Mouse (Mus musculus) midbrain, postnatal 0 days (tissue): Measurements from ENCODE around the gene Ttc38. TPM values are rescaled to one million over a fixed set of nuclear protein-coding genes. Genes with fewer than 3 reads are reported as not detected.
"Not testable (repeated sequence)": the region's sequence is repeated elsewhere in the genome, so short reads cannot be mapped to it uniquely, and the experiment has no call there.

Experiments used
- ATAC-seq: fragments of 200-750 bp; cut with Nextera tagmentation; 2 replicates; pipeline ENCODE4 v1.8.0; 2017; ENCODE audit warnings: moderate number of reproducible peaks, mild to moderate bottlenecking, moderate TSS enrichment, moderate library complexity; ENCODE audit not compliant: low FRiP score
- DNase-seq: peaks from one replicate; pipeline ENCODE4 v3.0.0-alpha.2; 2015; ENCODE audit warnings: low spot score
- H3K27ac ChIP-seq: fragments of 300-500 bp; sonication (generic); 2 replicates; pipeline ENCODE4 v1.5.1; 2014; ENCODE audit warnings: low read depth, mild to moderate bottlenecking, low read length, mixed read lengths
- H3K27me3 ChIP-seq: fragments of 300-500 bp; sonication (generic); 2 replicates; pipeline ENCODE4 v1.6.1; 2014; ENCODE audit warnings: low read length, control low read depth, mixed read lengths; ENCODE audit not compliant: insufficient read depth
- H3K36me3 ChIP-seq: fragments of 300-500 bp; sonication (generic); 2 replicates; pipeline ENCODE4 v1.6.1; 2014; ENCODE audit warnings: low read length, control low read depth, mixed read lengths; ENCODE audit not compliant: insufficient read depth
- H3K4me1 ChIP-seq: fragments of 300-500 bp; sonication (generic); 2 replicates; pipeline ENCODE4 v1.6.1; 2014; ENCODE audit warnings: mild to moderate bottlenecking, control low read depth, antibody characterized with exemption, low read length, mixed read lengths; ENCODE audit not compliant: insufficient read depth
- H3K4me2 ChIP-seq: fragments of 300-500 bp; sonication (generic); 2 replicates; pipeline ENCODE4 v1.6.1; 2014; ENCODE audit warnings: low read depth, mild to moderate bottlenecking, low read length, mixed read lengths; ENCODE audit not compliant: poor library complexity, severe bottlenecking
- H3K4me3 ChIP-seq: fragments of 300-500 bp; sonication (generic); 2 replicates; pipeline ENCODE4 v1.5.1; 2014; ENCODE audit warnings: low read depth, mild to moderate bottlenecking, low read length, moderate library complexity
- H3K9ac ChIP-seq: fragments of 300-500 bp; sonication (generic); replicated peaks from 2 replicates; pipeline ENCODE4 v1.6.1; 2014; ENCODE audit warnings: mild to moderate bottlenecking, low read length, moderate library complexity, mixed read lengths; ENCODE audit not compliant: poor library complexity, severe bottlenecking
- H3K9me3 ChIP-seq: fragments of 300-500 bp; sonication (generic); 2 replicates; pipeline ENCODE4 v1.6.1; 2016; ENCODE audit warnings: low read length, control low read depth
- CTCF ChIP-seq: IDR thresholded peaks from 2 replicates; pipeline ENCODE4 v1.5.1; 2016; ENCODE audit warnings: antibody characterized with exemption, mild to moderate bottlenecking
- WGBS: fragments of 180-500 bp; shearing (Covaris S2); extraction: QIAGEN DNeasy Blood & Tissue Kit; methylation state at CpG from one replicate; pipeline ENCODE4 v1.1.7; 2014; 5-methylcytosine and 5-hydroxymethylcytosine counted together
- polyA plus RNA-seq: library from polyadenylated mRNA; unstranded; fragments of >200 nt; fragmentation: Nextera tagmentation; extraction: Ambion mirVana; gene quantifications from 2 replicates; pipeline ENCODE4 v1.2.1, GENCODE M21; 2015
- total RNA-seq: library from RNA; depleted of rRNA; stranded (reverse); fragments of >200 nt; gene quantifications from 2 replicates; pipeline ENCODE4 v1.2.3, GENCODE M21; 2014

The Ttc38 gene
- total and polyA plus RNA-seq, 2 experiments from 2014 or later, result 2.2 to 19.1 TPM

- ATAC-seq, result no peak
- H3K9ac ChIP-seq, result no peak overlapping the region
- WGBS, result 40% methylated on average over 6 of the region's 6 CpGs
- H3K27ac ChIP-seq, result no peak overlapping the region
- H3K4me3 ChIP-seq, result no peak overlapping the region
- peak; percentile 61 for TF ChIP-seq CTCF
- no peaks in the 10 kb centered on the region for H3K9me3 ChIP-seq
- no peak overlapping the region for H3K4me2 ChIP-seq
- DNase-seq, result no peak
- H3K27me3 ChIP-seq, result no peaks in the 10 kb centered on the region
- no peaks in the 10 kb centered on the region for H3K4me1 ChIP-seq
- H3K36me3 ChIP-seq, result no peaks in the 10 kb centered on the region; the same call in 1 of the 2 replicates
Measured at GRCm38 (mm10) chr15:85840983-85841382, 8.9 kb downstream of the Ttc38 start.

GRCm38 (mm10) chr15:85841796-85842360 is 9.8 kb downstream of the Ttc38 start:
- no peak for TF ChIP-seq CTCF
- ATAC-seq (no peak), DNase-seq (no peak)
- no peaks in the 10 kb centered on the region for H3K4me1 ChIP-seq
- 83% methylated on average over 5 of the region's 5 CpGs for WGBS
- H3K9ac ChIP-seq, result no peak overlapping the region
- H3K27ac ChIP-seq, result no peak overlapping the region
- no peak overlapping the region for H3K4me3 ChIP-seq
- no peaks in the 10 kb centered on the region; the same call in 1 of the 2 replicates for H3K36me3 ChIP-seq
- H3K27me3 ChIP-seq, result no peaks in the 10 kb centered on the region
- no peak overlapping the region for H3K4me2 ChIP-seq
- no peaks in the 10 kb centered on the region for H3K9me3 ChIP-seq

GRCm38 (mm10) chr15:85845071-85845470 is 13.0 kb downstream of the Ttc38 start:
- TF ChIP-seq CTCF, result no peak
- Histone ChIP-seq H3K4me2 (no peak overlapping the region), H3K9me3 (no peaks in the 10 kb centered on the region), H3K36me3 (no peaks in the 10 kb centered on the region; the same call in 1 of the 2 replicates), H3K9ac (no peak overlapping the region), H3K27me3 (no peaks in the 10 kb centered on the region), H3K4me3 (no peak overlapping the region), H3K27ac (no peak overlapping the region), H3K4me1 (no peaks in the 10 kb centered on the region)
- ATAC-seq (no peak), DNase-seq (no peak)

- Histone ChIP-seq H3K4me3 (no peak overlapping the region), H3K36me3 (0 out of 2 replicates have a peak, but pooled peaks cover 5% of the 10 kb centered on the region), H3K4me1 (no peaks in the 10 kb centered on the region), H3K4me2 (no peak overlapping the region), H3K9ac (no peak overlapping the region), H3K27ac (no peak overlapping the region), H3K9me3 (no peaks in the 10 kb centered on the region), H3K27me3 (no peaks in the 10 kb centered on the region)
- ATAC-seq, result no peak
- DNase-seq, result no peak
- peak; percentile 47 for TF ChIP-seq CTCF
- 82% methylated on average over 12 of the region's 12 CpGs for WGBS
Measured at GRCm38 (mm10) chr15:85851656-85852392, 19.7 kb downstream of the Ttc38 start.

GRCm38 (mm10) chr15:85858980-85859489 is 26.9 kb downstream of the Ttc38 start:
- H3K27me3 ChIP-seq, result no peaks in the 10 kb centered on the region

GRCm38 (mm10) chr15:85859490-85860031 is 27.5 kb downstream of the Ttc38 start, which contains the start of gene Gtse1:
Gene Gtse1, plus strand, starts transcription at chr15:85859745.
- H3K4me3 ChIP-seq, result peak within 1 kb of the TSS; percentile 55
- H3K4me1 ChIP-seq, result peaks cover 3% of the 10 kb centered on the region; the same call in 1 of the 2 replicates
- H3K4me2 ChIP-seq, result peak within 1 kb of the TSS; percentile 91
- no peaks in the 10 kb centered on the region for H3K27me3 ChIP-seq
- H3K9ac ChIP-seq, result peak within 1 kb of the TSS; percentile 79
- peak within 1 kb of the TSS; percentile 86 for H3K27ac ChIP-seq
- peak; percentile 99 for DNase-seq
- no peaks in the 10 kb centered on the region for H3K36me3 ChIP-seq
- TF ChIP-seq CTCF, result no peak
- H3K9me3 ChIP-seq, result no peaks in the 10 kb centered on the region
- WGBS, result under 1% methylated on average over 42 of the region's 42 CpGs
- peak; percentile 97 for ATAC-seq

More at GRCm38 (mm10) chr15:85858980-85859489, 26.9 kb downstream of the Ttc38 start:
- H3K4me1 ChIP-seq, result peaks cover 3% of the 10 kb centered on the region; the same call in 1 of the 2 replicates
- WGBS, result 8% methylated on average over 15 of the region's 15 CpGs
- peak overlapping the region; percentile 91 for H3K4me2 ChIP-seq
- H3K9me3 ChIP-seq, result no peaks in the 10 kb centered on the region
- H3K9ac ChIP-seq, result peak overlapping the region; percentile 79
- TF ChIP-seq CTCF, result no peak
- ATAC-seq (peak; percentile 62), DNase-seq (no peak)
- H3K27ac ChIP-seq, result peak overlapping the region; percentile 86
- H3K4me3 ChIP-seq, result peak overlapping the region; percentile 55
- no peaks in the 10 kb centered on the region for H3K36me3 ChIP-seq

- not testable (repeated sequence) for ATAC-seq, H3K9me3 ChIP-seq, H3K4me2 ChIP-seq, H3K4me1 ChIP-seq, H3K36me3 ChIP-seq, H3K27ac ChIP-seq, H3K4me3 ChIP-seq, H3K9ac ChIP-seq, H3K27me3 ChIP-seq, DNase-seq
- 90% methylated on average over 7 of the region's 7 CpGs for WGBS
Measured at GRCm38 (mm10) chr15:85865913-85866312, 33.8 kb downstream of the Ttc38 start.
